In genomic region chr5:100424252-100424651, GRCm38 (mm10) we compare ENCODE assay signal across 9 mouse cellular contexts. TPM values are rescaled to one million over a fixed set of nuclear protein-coding genes. Genes with fewer than 3 reads are reported as not detected.
DNase-seq lines count a peak whose midpoint lies in the region; ATAC-seq and TF ChIP-seq lines count a peak whose summit lies in the region.
"Had no signal": no experiment of that assay in that cellular context is flagged by ENCODE, and none has a peak within 500 bp of the region (broad histone marks: within the 10 kb centered on the region; RNA-seq: fewer than 3 reads in every experiment).

No protein-coding gene starts in this region.

- no peak for DNase-seq in lung, embryonic 14.5 days
- DNase-seq in lung, adult 2 months, result no peak
- no peak for DNase-seq in retina, embryonic 14.5 days (ENCODE audit: low spot score)
- no peak for DNase-seq in testis, postnatal 14 days (ENCODE audit: low spot score)
- DNase-seq: right cerebral cortex, postnatal 25 days had no signal

- H3K9me3 ChIP-seq in lung, embryonic 14.5 days (ENCODE audit: low read depth, low read length), result no peaks in the 10 kb centered on the region
- no peaks in the 10 kb centered on the region for H3K9me3 ChIP-seq in embryonic facial prominence, embryonic 15.5 days (replicated peaks)
- H3K9me3 ChIP-seq in hindbrain, embryonic 16.5 days (ENCODE audit: control insufficient read depth, low read length), result no peaks in the 10 kb centered on the region
- no peaks in the 10 kb centered on the region for H3K9me3 ChIP-seq in midbrain, embryonic 15.5 days

- H3K4me2 ChIP-seq in lung, embryonic 14.5 days, result peak overlapping the region; percentile 46
- H3K4me2 ChIP-seq in embryonic facial prominence, embryonic 15.5 days (replicated peaks), result no peak overlapping the region
- H3K4me2 ChIP-seq in hindbrain, embryonic 16.5 days (ENCODE audit: low read length), result peak overlapping the region; percentile 16; the same call in 1 of the 2 replicates
- no peak overlapping the region for H3K4me2 ChIP-seq in midbrain, embryonic 15.5 days

- no peak for TF ChIP-seq POLR2A in lung, adult 2 months (IDR thresholded peaks at IDR 0.05; ENCODE audit: borderline replicate concordance, extremely low read depth, low read depth, low read length)

- H3K27me3 ChIP-seq in lung, embryonic 14.5 days (ENCODE audit: insufficient read depth, low read length), result no peaks in the 10 kb centered on the region
- no peaks in the 10 kb centered on the region for H3K27me3 ChIP-seq in embryonic facial prominence, embryonic 15.5 days
- no peaks in the 10 kb centered on the region for H3K27me3 ChIP-seq in hindbrain, embryonic 16.5 days (replicated peaks; ENCODE audit: control insufficient read depth, insufficient read depth, low read length)
- no peaks in the 10 kb centered on the region for H3K27me3 ChIP-seq in midbrain, embryonic 15.5 days (replicated peaks)

- H3K27ac ChIP-seq in lung, embryonic 14.5 days (ENCODE audit: low read depth), result no peak overlapping the region
- H3K27ac ChIP-seq in embryonic facial prominence, embryonic 15.5 days (replicated peaks), result no peak overlapping the region
- H3K27ac ChIP-seq in hindbrain, embryonic 16.5 days (ENCODE audit: low read depth, low read length), result no peak overlapping the region
- H3K27ac ChIP-seq in midbrain, embryonic 15.5 days, result no peak overlapping the region

- 76% methylated on average over 3 of the region's 3 CpGs for WGBS in lung, embryonic 14.5 days
- WGBS in lung, adult 2 months, result 45% methylated on average over 3 of the region's 3 CpGs
- WGBS in embryonic facial prominence, embryonic 15.5 days, result 65% methylated on average over 3 of the region's 3 CpGs
- 82% methylated on average over 3 of the region's 3 CpGs for WGBS in hindbrain, embryonic 16.5 days
- 83% methylated on average over 3 of the region's 3 CpGs for WGBS in midbrain, embryonic 15.5 days

- peak overlapping the region; percentile 9 for H3K9ac ChIP-seq in lung, embryonic 14.5 days
- no peak overlapping the region for H3K9ac ChIP-seq in embryonic facial prominence, embryonic 15.5 days
- H3K9ac ChIP-seq in hindbrain, embryonic 16.5 days (ENCODE audit: low read depth, low read length), result no peak overlapping the region
- 0 out of 2 replicates have a peak overlapping the region, but pooled peaks have one; percentile 15 for H3K9ac ChIP-seq in midbrain, embryonic 15.5 days

- H3K4me3 ChIP-seq in lung, embryonic 14.5 days (ENCODE audit: low read depth, low read length), result peak overlapping the region; percentile 3; the same call in 1 of the 2 replicates
- no peak overlapping the region for H3K4me3 ChIP-seq in lung, adult 2 months (replicated peaks; ENCODE audit: extremely low read depth, low read depth, low read length)
- H3K4me3 ChIP-seq in embryonic facial prominence, embryonic 15.5 days (replicated peaks), result 0 out of 2 replicates have a peak overlapping the region, but pooled peaks have one; percentile 1
- H3K4me3 ChIP-seq in hindbrain, embryonic 16.5 days (ENCODE audit: low read length), result no peak overlapping the region
- no peak overlapping the region for H3K4me3 ChIP-seq in midbrain, embryonic 15.5 days

- TF ChIP-seq CTCF in lung, embryonic 14.5 days (IDR thresholded peaks at IDR 0.05; ENCODE audit: low read depth), result no peak
- TF ChIP-seq CTCF in lung, adult 2 months (IDR thresholded peaks at IDR 0.05; ENCODE audit: insufficient read depth, low read length), result no peak

- no peak for ATAC-seq in lung, embryonic 14.5 days (ENCODE audit: insufficient read depth)
- ATAC-seq in embryonic facial prominence, embryonic 15.5 days (ENCODE audit: insufficient number of reproducible peaks, low FRiP score, low TSS enrichment, low read depth), result no peak
- ATAC-seq in hindbrain, embryonic 16.5 days, result no peak
- ATAC-seq in midbrain, embryonic 15.5 days (replicated peaks), result no peak
- ATAC-seq in cerebellum, adult (ENCODE audit: insufficient number of reproducible peaks, low FRiP score, low TSS enrichment), result no peak

- peaks cover 91% of the 10 kb centered on the region for H3K36me3 ChIP-seq in lung, embryonic 14.5 days (ENCODE audit: insufficient read depth)
- H3K36me3 ChIP-seq in embryonic facial prominence, embryonic 15.5 days, result peaks cover 76% of the 10 kb centered on the region
- peaks cover 34% of the 10 kb centered on the region for H3K36me3 ChIP-seq in hindbrain, embryonic 16.5 days (ENCODE audit: control insufficient read depth, insufficient read depth, low read length)
- peaks cover 25% of the 10 kb centered on the region for H3K36me3 ChIP-seq in midbrain, embryonic 15.5 days (replicated peaks)

- H3K4me1 ChIP-seq in lung, embryonic 14.5 days (ENCODE audit: insufficient read depth), result peaks cover 17% of the 10 kb centered on the region; the same call in 1 of the 2 replicates
- peaks cover 15% of the 10 kb centered on the region for H3K4me1 ChIP-seq in lung, adult 2 months (ENCODE audit: control insufficient read depth, insufficient read depth, low read length)
- H3K4me1 ChIP-seq in embryonic facial prominence, embryonic 15.5 days, result peaks cover 42% of the 10 kb centered on the region
- H3K4me1 ChIP-seq in hindbrain, embryonic 16.5 days (ENCODE audit: control insufficient read depth, insufficient read depth, low read depth, low read length), result peaks cover 35% of the 10 kb centered on the region
- peaks cover 53% of the 10 kb centered on the region for H3K4me1 ChIP-seq in midbrain, embryonic 15.5 days

RNA-seq across cellular contexts. Expression of gene Sec31a, which starts 8.2 kb away (rescaled TPM):
- 169 and 170 TPM in 2 replicates for polyA plus RNA-seq in lung, embryonic 14.5 days (2014; fragmentation: Nextera tagmentation; extraction: Ambion mirVana)
- 192 and 194 TPM in 2 replicates for polyA plus RNA-seq in lung, adult 2 months (2012; rRNA removed)
- polyA plus RNA-seq in embryonic facial prominence, embryonic 15.5 days (2015; fragmentation: Nextera tagmentation; extraction: Ambion mirVana), result 240 and 257 TPM in 2 replicates
- 84.2 and 108 TPM in 2 replicates for polyA plus RNA-seq in hindbrain, embryonic 16.5 days (2015; fragmentation: Nextera tagmentation; extraction: Ambion mirVana)
- polyA plus RNA-seq in midbrain, embryonic 15.5 days (2015; fragmentation: Nextera tagmentation; extraction: Ambion mirVana), result 101 and 102 TPM in 2 replicates

Comparison
In these comparisons a context has a peak if more than half of its experiments do, and no peak if none do; other contexts are left out.
1. H3K4me3 ChIP-seq: peak in lung, embryonic 14.5 days (single experiment) and embryonic facial prominence, embryonic 15.5 days (single experiment); none in lung, adult 2 months (single experiment), hindbrain, embryonic 16.5 days (single experiment) and midbrain, embryonic 15.5 days (single experiment).
2. H3K4me2 ChIP-seq: peak in lung, embryonic 14.5 days (single experiment) and hindbrain, embryonic 16.5 days (single experiment); none in embryonic facial prominence, embryonic 15.5 days (single experiment) and midbrain, embryonic 15.5 days (single experiment).
3. H3K9ac ChIP-seq: peak in lung, embryonic 14.5 days (single experiment) and midbrain, embryonic 15.5 days (single experiment); none in embryonic facial prominence, embryonic 15.5 days (single experiment) and hindbrain, embryonic 16.5 days (single experiment).